Mouse (Mus musculus): ENCODE results near the gene Abcc4.

The Abcc4 gene

DNA sequence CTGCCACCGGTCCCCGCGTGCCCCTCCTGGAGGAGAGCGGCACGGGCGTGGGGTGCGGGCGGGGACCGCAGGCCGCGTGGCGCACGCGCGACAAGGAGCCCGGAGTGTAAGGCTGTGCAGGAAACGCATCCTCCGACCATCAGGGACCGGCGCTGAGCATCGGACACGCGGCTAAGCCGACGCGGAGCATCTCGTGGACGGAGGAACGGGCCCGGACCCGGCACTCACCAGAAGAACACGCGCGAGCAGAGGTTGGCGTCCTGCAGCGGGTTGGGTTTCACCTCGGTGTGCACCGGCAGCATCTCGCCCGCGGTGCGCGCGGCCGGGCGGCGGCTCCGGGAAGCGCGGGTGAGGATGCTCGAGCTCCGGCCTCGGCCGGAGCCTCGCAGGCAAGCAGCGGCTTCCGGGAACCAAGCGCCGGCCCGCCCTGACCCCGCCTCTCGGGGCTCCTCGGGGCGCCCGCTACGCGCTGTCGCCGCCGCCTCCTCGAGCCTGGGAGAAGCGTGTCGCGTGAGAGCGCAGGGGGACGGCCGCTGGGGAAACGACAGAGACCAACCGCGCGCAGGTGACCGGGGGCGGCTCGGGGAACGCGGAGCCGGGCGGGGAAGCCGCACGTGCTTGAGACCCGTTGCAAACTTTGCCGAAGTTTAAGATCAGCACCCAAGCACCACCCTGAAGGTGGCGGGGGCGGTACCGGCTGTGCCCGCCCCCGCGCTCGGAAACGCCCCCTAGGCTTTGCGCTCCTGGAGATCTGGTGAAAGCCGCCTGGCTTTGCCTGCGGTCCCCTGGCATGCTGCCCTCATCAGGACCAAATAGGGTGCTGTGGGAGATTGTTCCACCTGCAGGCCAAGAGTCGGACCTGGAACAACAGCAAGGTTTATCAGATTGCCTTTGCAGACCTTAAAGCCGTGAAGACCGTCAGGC is at the start of gene Abcc4:
Abcc4 (minus strand) TSS at position 412 of the 924 bp plus-strand sequence.
- H3K36me3 ChIP-seq (ENCODE audit: control insufficient read depth, insufficient read depth, low read length, poor library complexity, severe bottlenecking) = no peaks in the 10 kb centered on the region
- H3K27me3 ChIP-seq (ENCODE audit: control insufficient read depth, insufficient read depth, low read length, poor library complexity, severe bottlenecking) = no peaks in the 10 kb centered on the region
- peak; percentile 77 for DNase-seq (ENCODE audit: low read depth, low spot score)

DNA sequence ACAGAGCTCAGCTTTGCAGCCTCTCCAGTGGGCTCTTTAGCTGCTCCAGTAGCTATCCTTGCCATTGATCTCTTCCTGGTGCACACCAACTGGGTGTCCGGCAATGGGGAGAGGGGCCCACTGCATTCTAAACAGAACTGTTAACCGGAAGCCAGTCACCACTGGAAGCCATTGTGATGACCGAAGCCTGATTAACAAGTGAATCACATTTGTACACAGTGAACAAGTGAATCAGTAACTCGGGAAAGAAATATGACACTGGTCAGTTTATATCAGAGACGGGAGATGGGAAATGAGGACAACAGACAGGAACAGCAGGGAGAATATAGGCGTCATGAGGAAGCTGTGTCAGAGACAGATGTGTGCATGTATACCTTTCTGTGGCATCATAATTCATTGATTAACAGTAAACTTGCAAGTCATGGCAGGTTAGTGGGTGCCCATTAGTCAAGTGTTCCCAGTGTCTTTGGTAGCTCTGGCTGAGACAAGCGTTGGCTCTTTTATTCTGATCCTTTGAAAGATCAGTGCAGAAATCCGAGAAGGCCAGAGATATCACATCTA is 45.3 kb upstream of the Abcc4 start:
- no peaks in the 10 kb centered on the region; the same call in 1 of the 2 replicates for H3K36me3 ChIP-seq (ENCODE audit: control insufficient read depth, insufficient read depth, low read length, poor library complexity, severe bottlenecking)
- no peaks in the 10 kb centered on the region for H3K27me3 ChIP-seq (ENCODE audit: control insufficient read depth, insufficient read depth, low read length, poor library complexity, severe bottlenecking)
- DNase-seq (ENCODE audit: low read depth, low spot score) = no peak

DNA sequence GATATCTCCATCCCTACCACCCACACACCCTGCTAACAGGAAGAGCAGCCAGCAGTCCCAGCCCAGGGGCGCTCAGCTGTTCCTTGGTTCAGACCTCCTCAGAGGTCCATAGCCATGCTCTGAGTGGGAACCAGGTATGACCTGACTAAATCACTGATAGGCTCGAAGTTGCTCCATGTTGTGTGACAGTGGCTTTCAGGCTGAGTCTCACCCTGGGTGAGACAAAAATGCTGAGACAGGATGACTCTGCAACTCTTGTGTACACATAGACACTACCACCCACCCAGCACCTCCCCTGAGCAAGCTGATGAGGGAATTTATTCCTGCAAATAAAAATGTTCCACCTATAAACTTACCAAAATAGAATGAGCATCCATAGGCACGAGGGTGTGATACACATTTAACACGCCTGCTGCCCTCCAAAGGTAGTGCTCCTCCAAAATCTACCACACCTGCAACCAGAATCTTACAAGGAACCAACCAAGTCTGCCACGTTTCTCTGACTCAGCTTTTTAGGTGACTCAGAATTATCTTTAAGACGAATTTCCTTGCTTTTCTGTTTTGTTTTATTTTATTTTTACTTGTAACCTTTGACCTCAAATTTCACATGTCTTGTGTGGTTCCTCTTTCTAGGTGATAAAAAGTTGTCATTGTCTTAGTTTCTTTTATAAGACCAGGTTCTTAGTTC is 44.6 kb upstream of the Abcc4 start:
- no peak for DNase-seq (ENCODE audit: low read depth, low spot score)
- no peaks in the 10 kb centered on the region; the same call in 1 of the 2 replicates for H3K36me3 ChIP-seq (ENCODE audit: control insufficient read depth, insufficient read depth, low read length, poor library complexity, severe bottlenecking)
- H3K27me3 ChIP-seq (ENCODE audit: control insufficient read depth, insufficient read depth, low read length, poor library complexity, severe bottlenecking) = no peaks in the 10 kb centered on the region

DNA sequence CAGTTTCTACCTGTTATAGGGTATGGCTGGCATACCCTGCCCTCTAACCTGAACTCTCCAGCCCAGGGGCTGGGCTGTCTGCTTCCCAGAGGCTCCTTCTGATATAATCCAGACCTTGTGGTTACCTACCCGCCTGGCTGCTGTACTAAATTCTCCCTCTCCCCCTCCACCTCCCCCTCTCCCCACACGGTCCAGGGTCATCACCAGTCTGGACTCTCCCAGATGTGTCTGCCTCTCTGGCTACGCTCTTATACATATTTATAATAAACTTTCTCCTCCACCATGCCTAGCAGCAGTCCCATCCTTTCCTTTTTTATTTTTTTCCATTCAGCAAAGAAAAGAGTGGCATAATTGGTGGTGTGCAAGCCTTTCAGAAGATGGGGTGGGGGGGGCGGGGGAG is 43.7 kb upstream of the Abcc4 start:
- H3K36me3 ChIP-seq (ENCODE audit: control insufficient read depth, insufficient read depth, low read length, poor library complexity, severe bottlenecking) = no peaks in the 10 kb centered on the region; the same call in 1 of the 2 replicates
- H3K27me3 ChIP-seq (ENCODE audit: control insufficient read depth, insufficient read depth, low read length, poor library complexity, severe bottlenecking) = no peaks in the 10 kb centered on the region
- DNase-seq (ENCODE audit: low read depth, low spot score) = no peak

DNA sequence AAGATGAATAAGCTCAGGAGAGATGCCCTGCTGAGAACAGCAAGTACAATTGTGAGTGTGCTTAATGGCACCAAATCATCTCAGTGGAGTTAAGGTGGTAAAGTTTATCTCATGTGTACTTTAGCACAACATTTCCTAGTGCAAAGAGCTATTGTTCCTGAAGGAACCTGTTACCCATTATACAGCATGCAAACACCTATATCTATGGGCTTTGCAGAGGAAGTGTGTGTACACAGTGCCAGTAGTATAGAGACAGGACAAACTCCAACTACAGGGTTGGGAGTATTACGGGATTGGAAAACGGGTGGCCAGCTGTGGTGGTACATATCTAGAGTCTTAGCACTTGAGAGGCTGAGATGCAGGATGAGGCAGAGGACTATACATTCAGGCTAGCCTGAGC is 43.0 kb upstream of the Abcc4 start:
- no peak for DNase-seq (ENCODE audit: low read depth, low spot score)
- H3K36me3 ChIP-seq (ENCODE audit: control insufficient read depth, insufficient read depth, low read length, poor library complexity, severe bottlenecking) = no peaks in the 10 kb centered on the region
- H3K27me3 ChIP-seq (ENCODE audit: control insufficient read depth, insufficient read depth, low read length, poor library complexity, severe bottlenecking) = no peaks in the 10 kb centered on the region

DNA sequence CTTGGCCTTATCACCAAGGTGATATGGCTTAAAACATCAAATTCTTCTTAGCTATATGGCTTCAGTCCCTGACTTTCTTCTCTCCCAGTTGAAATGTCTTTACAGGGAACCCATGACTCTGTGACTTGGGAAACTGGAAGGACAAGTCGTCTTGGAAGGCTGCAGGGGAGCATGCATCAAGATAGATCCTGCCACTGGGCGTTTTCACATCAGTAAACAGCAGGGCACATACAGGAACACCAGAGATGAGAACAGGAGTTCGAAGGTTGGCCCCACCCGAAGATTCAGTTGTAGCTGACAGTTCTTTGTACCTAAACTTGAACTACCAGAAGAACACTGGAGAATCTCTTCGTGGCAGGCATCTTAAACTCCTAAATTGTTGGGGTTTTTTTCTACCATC is 36.8 kb upstream of the Abcc4 start:
- Histone ChIP-seq H3K36me3 (ENCODE audit: control insufficient read depth, insufficient read depth, low read length, poor library complexity, severe bottlenecking) (no peaks in the 10 kb centered on the region), H3K27me3 (ENCODE audit: control insufficient read depth, insufficient read depth, low read length, poor library complexity, severe bottlenecking) (no peaks in the 10 kb centered on the region; the same call in 1 of the 2 replicates)
- no peak for DNase-seq (ENCODE audit: low read depth, low spot score)

DNA sequence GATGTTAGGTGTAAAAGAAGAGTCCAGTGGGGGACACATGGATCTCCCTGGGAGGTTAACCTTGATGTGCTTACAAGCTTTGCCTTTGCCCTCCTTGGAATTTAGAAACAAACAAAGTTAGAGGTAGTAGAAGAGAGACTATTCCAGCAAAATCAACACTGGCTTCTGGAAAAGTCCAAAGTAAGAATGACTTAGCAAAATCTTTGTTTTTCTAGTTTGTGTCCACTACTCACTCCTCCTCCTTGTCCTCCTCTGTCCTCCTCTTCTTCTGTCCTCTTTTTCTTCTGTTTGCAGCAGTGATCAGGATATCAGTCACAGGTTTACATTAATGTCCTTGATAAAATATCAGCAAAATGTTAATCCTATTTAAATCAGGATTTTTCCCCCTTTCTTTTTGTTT is 35.8 kb upstream of the Abcc4 start:
- Histone ChIP-seq H3K36me3 (ENCODE audit: control insufficient read depth, insufficient read depth, low read length, poor library complexity, severe bottlenecking) (no peaks in the 10 kb centered on the region), H3K27me3 (ENCODE audit: control insufficient read depth, insufficient read depth, low read length, poor library complexity, severe bottlenecking) (no peaks in the 10 kb centered on the region; the same call in 1 of the 2 replicates)
- no peak for DNase-seq (ENCODE audit: low read depth, low spot score)

DNA sequence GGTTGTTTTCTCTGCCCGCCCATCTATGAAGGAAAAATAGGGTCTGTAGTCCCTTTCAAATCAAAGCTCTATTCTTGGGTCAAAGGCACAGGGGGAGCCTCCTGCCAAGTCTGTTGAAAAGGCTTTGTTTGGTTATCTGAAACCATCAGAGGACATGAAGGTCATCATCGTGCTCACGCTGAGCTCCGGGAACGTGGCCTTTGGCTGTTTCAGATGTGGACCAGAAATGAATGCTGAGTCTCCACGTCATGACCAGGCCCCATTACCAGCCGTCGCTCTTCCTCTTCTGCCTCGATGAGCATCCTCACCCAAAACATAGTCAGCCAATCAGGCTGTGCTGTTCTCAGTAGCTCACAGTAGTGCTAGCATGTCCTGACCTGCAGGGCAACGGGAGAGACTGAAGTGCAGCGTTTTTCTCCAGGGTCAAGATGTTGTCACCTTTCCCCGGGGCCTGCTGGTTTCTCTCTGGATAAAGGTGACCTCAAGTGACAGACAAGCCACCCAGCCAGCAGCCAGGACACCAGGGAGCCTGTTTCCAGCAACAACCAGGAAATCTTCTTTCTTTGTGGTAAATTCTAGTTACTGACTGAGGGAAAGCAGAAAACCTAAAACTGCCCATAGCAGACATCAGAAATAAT is 31.4 kb upstream of the Abcc4 start:
- DNase-seq (ENCODE audit: low read depth, low spot score) = no peak
- Histone ChIP-seq H3K27me3 (ENCODE audit: control insufficient read depth, insufficient read depth, low read length, poor library complexity, severe bottlenecking) (no peaks in the 10 kb centered on the region), H3K36me3 (ENCODE audit: control insufficient read depth, insufficient read depth, low read length, poor library complexity, severe bottlenecking) (no peaks in the 10 kb centered on the region)

DNA sequence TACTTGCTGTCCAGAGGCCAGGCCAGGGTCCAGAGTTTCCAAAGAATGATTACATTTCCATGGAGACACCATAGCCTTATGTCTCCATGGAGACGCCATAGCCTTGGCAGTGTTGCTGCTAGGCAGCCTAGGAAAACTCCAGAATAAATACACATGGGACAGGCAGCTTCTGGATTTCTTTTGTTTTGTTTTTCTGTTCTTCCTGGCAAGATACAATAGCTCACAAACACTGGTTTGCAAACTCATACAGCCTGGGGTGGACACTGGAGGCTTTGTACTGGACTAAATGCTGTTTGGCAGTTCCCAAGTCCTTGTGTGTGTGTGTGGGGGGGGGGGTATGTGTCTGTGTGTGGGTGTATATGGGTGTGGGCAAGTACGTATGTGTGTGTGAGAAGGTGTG is 29.1 kb upstream of the Abcc4 start:
- Histone ChIP-seq H3K27me3 (ENCODE audit: control insufficient read depth, insufficient read depth, low read length, poor library complexity, severe bottlenecking) (no peaks in the 10 kb centered on the region), H3K36me3 (ENCODE audit: control insufficient read depth, insufficient read depth, low read length, poor library complexity, severe bottlenecking) (no peaks in the 10 kb centered on the region)
- DNase-seq (ENCODE audit: low read depth, low spot score) = no peak

DNA sequence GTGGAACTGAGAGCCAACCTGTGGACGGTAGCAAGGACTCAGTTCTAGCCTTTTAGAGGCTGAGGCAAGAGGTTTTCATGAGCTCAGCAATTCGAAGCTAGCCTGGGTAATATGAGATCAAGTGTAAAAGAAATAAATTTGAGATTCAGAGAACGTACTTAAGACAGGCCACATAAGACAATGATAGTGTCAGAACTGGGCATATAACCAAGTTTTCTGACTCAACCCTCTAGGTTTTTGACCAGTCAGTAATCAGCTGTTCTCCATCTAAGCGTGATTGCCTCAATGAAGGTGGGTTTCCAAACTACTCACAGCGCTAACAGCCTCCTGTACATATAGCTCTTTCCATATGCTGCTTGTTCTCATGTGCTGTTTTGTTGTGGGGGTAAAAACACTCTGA is 27.1 kb upstream of the Abcc4 start:
- Histone ChIP-seq H3K27me3 (ENCODE audit: control insufficient read depth, insufficient read depth, low read length, poor library complexity, severe bottlenecking) (no peaks in the 10 kb centered on the region), H3K36me3 (ENCODE audit: control insufficient read depth, insufficient read depth, low read length, poor library complexity, severe bottlenecking) (no peaks in the 10 kb centered on the region)

DNA sequence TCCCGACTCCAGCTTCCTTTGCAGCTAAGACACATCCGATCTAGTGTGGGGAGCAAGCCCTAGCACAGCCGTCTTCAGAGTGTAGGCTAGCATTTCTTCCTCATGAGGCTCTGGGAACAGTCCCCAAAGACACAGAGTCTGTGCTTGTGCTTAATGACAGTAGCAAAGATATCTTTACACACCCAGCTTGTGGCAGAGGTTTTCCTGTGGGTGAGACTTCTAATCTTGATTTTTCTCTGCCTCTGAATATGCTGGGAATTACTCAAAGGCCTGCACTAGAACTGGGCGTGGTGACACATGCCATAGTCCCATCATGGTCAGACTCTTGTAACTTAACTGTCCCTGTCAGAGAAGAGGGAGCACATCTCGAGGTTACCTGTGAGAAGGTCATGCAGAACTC is 24.6 kb upstream of the Abcc4 start:
- DNase-seq (ENCODE audit: low read depth, low spot score) = no peak
- no peaks in the 10 kb centered on the region for H3K36me3 ChIP-seq (ENCODE audit: control insufficient read depth, insufficient read depth, low read length, poor library complexity, severe bottlenecking)
- no peaks in the 10 kb centered on the region for H3K27me3 ChIP-seq (ENCODE audit: control insufficient read depth, insufficient read depth, low read length, poor library complexity, severe bottlenecking)

More for the DNA sequence above, 27.1 kb upstream of the Abcc4 start:
- no peak for DNase-seq (ENCODE audit: low read depth, low spot score)

DNA sequence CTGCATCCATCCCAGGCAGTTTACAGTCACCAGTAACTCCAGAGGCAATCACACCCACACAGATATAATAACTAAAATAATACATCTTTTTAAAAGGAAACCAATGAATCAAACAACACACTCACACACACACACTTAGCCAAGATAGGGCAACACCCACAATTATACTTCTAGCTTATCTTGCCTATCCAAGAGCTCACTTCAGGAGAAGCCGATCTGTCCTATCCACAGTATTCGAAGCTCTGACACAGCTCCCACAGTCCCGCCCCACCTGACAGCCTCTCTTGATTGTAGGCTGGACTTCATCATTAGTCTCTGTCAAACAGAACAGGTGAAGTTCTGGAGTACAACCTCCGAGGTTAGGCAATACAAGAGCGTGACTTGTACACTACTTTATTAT is 19.4 kb upstream of the Abcc4 start:
- no peak for DNase-seq (ENCODE audit: low read depth, low spot score)
- no peaks in the 10 kb centered on the region for H3K36me3 ChIP-seq (ENCODE audit: control insufficient read depth, insufficient read depth, low read length, poor library complexity, severe bottlenecking)
- H3K27me3 ChIP-seq (ENCODE audit: control insufficient read depth, insufficient read depth, low read length, poor library complexity, severe bottlenecking) = no peaks in the 10 kb centered on the region

DNA sequence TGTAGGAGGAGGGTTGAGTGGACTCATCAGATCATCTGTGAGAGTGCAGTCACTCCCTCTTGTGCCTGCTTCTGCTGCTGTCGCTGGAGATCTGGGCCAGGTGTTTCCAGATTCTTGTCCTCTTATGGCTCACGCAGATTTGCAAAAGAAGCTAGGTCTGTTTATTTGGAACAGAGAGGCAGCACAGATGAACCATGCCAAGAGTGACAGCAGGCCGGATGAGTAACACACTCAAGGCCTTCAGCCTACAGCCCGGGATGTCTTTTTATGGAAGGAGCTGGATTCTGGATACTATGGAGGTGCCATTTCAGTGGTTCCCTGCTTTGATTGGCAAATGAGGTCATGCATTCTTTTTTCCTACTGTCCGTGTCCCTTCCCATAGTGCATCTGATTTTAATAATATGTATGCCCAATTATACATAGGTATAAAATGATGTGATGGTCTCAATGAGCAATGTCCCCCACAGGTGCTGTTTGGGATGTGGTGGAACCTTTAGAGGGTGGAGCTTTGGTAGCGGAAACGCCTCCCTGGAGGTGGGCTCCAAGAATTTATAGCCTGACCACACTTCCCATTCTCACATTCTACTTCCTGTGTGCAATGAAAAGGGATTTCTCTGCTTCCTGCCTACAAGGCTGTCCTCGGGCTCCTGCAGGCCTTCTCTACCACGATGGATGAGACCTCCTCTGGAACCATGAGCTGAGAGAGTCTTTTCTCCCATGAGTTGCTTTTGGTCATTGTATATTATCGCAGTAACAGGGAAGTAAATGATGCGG is 18.1 kb upstream of the Abcc4 start:
- DNase-seq (ENCODE audit: low read depth, low spot score) = no peak
- H3K36me3 ChIP-seq (ENCODE audit: control insufficient read depth, insufficient read depth, low read length, poor library complexity, severe bottlenecking) = no peaks in the 10 kb centered on the region

DNA sequence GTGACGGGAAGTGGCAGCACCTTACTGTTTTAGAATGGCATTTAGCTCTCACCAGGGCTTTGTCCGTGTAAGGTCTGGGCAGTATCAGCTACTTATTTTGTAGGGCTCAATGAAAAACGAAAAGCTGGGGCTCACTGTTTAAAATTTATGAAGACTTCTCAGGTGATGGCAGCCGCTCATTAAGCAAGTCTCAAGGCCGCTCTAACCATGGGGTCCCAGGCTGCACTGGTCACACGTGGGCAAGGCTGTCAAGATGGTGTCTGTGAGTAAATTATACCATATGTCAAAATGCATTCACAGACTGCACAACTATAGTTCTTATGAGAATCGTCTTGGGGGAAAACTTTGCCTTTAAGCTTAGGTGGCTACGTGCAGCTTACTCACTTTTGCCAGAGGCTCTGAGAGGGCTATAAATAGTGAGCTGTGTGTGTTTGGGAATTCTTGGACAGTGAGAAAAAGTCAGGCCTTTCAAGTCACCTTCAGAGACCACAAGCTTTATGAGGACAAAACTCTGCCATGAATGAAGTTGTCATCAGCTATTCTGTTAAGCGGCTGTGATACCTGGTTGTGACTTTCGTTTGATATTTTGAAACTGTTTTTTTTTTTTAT is 13.7 kb upstream of the Abcc4 start:
- no peak for DNase-seq (ENCODE audit: low read depth, low spot score)
- H3K36me3 ChIP-seq (ENCODE audit: control insufficient read depth, insufficient read depth, low read length, poor library complexity, severe bottlenecking) = no peaks in the 10 kb centered on the region
- no peaks in the 10 kb centered on the region for H3K27me3 ChIP-seq (ENCODE audit: control insufficient read depth, insufficient read depth, low read length, poor library complexity, severe bottlenecking)

More for the DNA sequence above, 18.1 kb upstream of the Abcc4 start:
- H3K27me3 ChIP-seq (ENCODE audit: control insufficient read depth, insufficient read depth, low read length, poor library complexity, severe bottlenecking) = no peaks in the 10 kb centered on the region

Measured in splenic B cell, adult 2 months (primary cell).